Mouse (Mus musculus): ENCODE data around the gene Zdhhc1. TPM values are rescaled to one million over a fixed set of nuclear protein-coding genes. Genes with fewer than 3 reads are reported as not detected.

Zdhhc1 gene
- total and polyA plus RNA-seq, 3 experiments: 13.0 to 40.5 (median 13.3) TPM

- H3K4me3 ChIP-seq: no peak overlapping the region
- TF ChIP-seq CTCF (IDR thresholded peaks at IDR 0.05) (no peak), POLR2A (IDR thresholded peaks at IDR 0.05; ENCODE audit: insufficient read depth, low read depth, low read length) (no peak)
- no peaks in the 10 kb centered on the region for H3K79me2 ChIP-seq (replicated peaks; ENCODE audit: control insufficient read depth, insufficient read depth, low read length)
- no peak overlapping the region for H3K9ac ChIP-seq (ENCODE audit: low read depth, low read length)
- intact Hi-C loops (cut with DNase I): no loop called here
- no peak overlapping the region for H3K27ac ChIP-seq
- H3K4me1 ChIP-seq (ENCODE audit: control insufficient read depth, insufficient read depth, low read length): no peaks in the 10 kb centered on the region; the same call in none of the 2 replicates
- peaks cover 2% of the 10 kb centered on the region; the same call in 1 of the 2 replicates for H3K36me3 ChIP-seq (ENCODE audit: control insufficient read depth, insufficient read depth, low read length)
- no peaks in the 10 kb centered on the region for H3K27me3 ChIP-seq (ENCODE audit: control insufficient read depth, insufficient read depth, low read length)
- DNase-seq: no peak
- WGBS: 85% methylated on average over 8 of the region's 8 CpGs
Observed at GRCm38 (mm10) chr8:105482123-105482522, 14.6 kb downstream of the Zdhhc1 start.

GRCm38 (mm10) chr8:105481453-105481852 lies 15.2 kb downstream of the Zdhhc1 start:
- Histone ChIP-seq H3K9ac (ENCODE audit: low read depth, low read length) (no peak overlapping the region), H3K36me3 (ENCODE audit: control insufficient read depth, insufficient read depth, low read length) (peaks cover 2% of the 10 kb centered on the region; the same call in 1 of the 2 replicates), H3K4me1 (ENCODE audit: control insufficient read depth, insufficient read depth, low read length) (no peaks in the 10 kb centered on the region; the same call in none of the 2 replicates), H3K27ac (no peak overlapping the region), H3K27me3 (ENCODE audit: control insufficient read depth, insufficient read depth, low read length) (no peaks in the 10 kb centered on the region), H3K4me3 (no peak overlapping the region), H3K79me2 (replicated peaks; ENCODE audit: control insufficient read depth, insufficient read depth, low read length) (no peaks in the 10 kb centered on the region)
- 0 out of 2 replicates have a peak, but pooled peaks have one; percentile 27 for TF ChIP-seq EP300 (IDR thresholded peaks at IDR 0.05; ENCODE audit: insufficient read depth, low read depth, low read length)
- TF ChIP-seq CTCF (IDR thresholded peaks at IDR 0.05): peak; percentile 71
- TF ChIP-seq POLR2A (IDR thresholded peaks at IDR 0.05; ENCODE audit: insufficient read depth, low read depth, low read length): no peak
- no peak for DNase-seq
- intact Hi-C loops (cut with DNase I): no loop called here
- WGBS: 78% methylated on average over 6 of the region's 6 CpGs

GRCm38 (mm10) chr8:105481013-105481412 lies 15.7 kb downstream of the Zdhhc1 start:
- H3K4me3 ChIP-seq: no peak overlapping the region
- DNase-seq: no peak
- H3K27ac ChIP-seq: no peak overlapping the region
- 60% methylated on average over 2 of the region's 2 CpGs for WGBS
- peaks cover 2% of the 10 kb centered on the region; the same call in 1 of the 2 replicates for H3K36me3 ChIP-seq (ENCODE audit: control insufficient read depth, insufficient read depth, low read length)
- TF ChIP-seq POLR2A (IDR thresholded peaks at IDR 0.05; ENCODE audit: insufficient read depth, low read depth, low read length): no peak
- H3K4me1 ChIP-seq (ENCODE audit: control insufficient read depth, insufficient read depth, low read length): no peaks in the 10 kb centered on the region; the same call in none of the 2 replicates
- H3K79me2 ChIP-seq (replicated peaks; ENCODE audit: control insufficient read depth, insufficient read depth, low read length): no peaks in the 10 kb centered on the region
- intact Hi-C loops (cut with DNase I): no loop called here
- H3K9ac ChIP-seq (ENCODE audit: low read depth, low read length): no peak overlapping the region
- no peaks in the 10 kb centered on the region for H3K27me3 ChIP-seq (ENCODE audit: control insufficient read depth, insufficient read depth, low read length)

DNA sequence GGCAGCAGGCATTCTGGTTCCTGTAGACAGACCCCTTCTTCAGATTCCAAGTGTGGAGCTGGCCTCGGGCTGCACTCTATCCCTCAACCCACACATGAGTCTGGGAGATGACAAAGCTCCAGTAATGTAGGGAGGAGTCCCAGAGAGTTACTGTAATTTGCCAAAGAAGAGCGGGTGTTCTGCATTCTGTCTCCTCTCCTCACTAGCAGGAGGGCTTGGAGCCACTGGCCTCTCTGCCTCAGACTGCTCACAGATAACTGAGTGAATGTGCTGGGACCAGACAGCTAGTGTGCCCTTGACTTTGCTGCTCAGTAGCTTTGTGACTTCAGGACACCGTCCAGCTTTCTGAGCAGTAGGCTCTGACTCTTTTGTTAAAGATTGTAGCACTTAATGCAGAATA lies 18.9 kb downstream of the Zdhhc1 start:
- TF ChIP-seq POLR2A (IDR thresholded peaks at IDR 0.05; ENCODE audit: insufficient read depth, low read depth, low read length) (no peak), EP300 (IDR thresholded peaks at IDR 0.05; ENCODE audit: insufficient read depth, low read depth, low read length) (no peak), CTCF (IDR thresholded peaks at IDR 0.05) (no peak)
- Histone ChIP-seq H3K27me3 (ENCODE audit: control insufficient read depth, insufficient read depth, low read length) (no peaks in the 10 kb centered on the region), H3K79me2 (replicated peaks; ENCODE audit: control insufficient read depth, insufficient read depth, low read length) (no peaks in the 10 kb centered on the region), H3K4me3 (no peak overlapping the region), H3K36me3 (ENCODE audit: control insufficient read depth, insufficient read depth, low read length) (no peaks in the 10 kb centered on the region; the same call in 1 of the 2 replicates), H3K9ac (ENCODE audit: low read depth, low read length) (no peak overlapping the region), H3K27ac (peak overlapping the region; percentile 1; the same call in 1 of the 2 replicates), H3K4me1 (ENCODE audit: control insufficient read depth, insufficient read depth, low read length) (peaks cover 13% of the 10 kb centered on the region)
- intact Hi-C loops (cut with DNase I): loop anchor here (2.0 to 5.0 kb wide), 3 partner anchors 35 to 120 kb away; partner anchors contain the start of genes Kctd19 and Lrrc36
- peak in 1 of 2 experiments; percentile 21 for DNase-seq
- 43% methylated on average over 3 of the region's 3 CpGs for WGBS

GRCm38 (mm10) chr8:105476628-105477413 lies 19.9 kb downstream of the Zdhhc1 start:
- peak; percentile 91 for TF ChIP-seq CTCF (IDR thresholded peaks at IDR 0.05)
- no peak for TF ChIP-seq POLR2A (IDR thresholded peaks at IDR 0.05; ENCODE audit: insufficient read depth, low read depth, low read length)
- TF ChIP-seq EP300 (IDR thresholded peaks at IDR 0.05; ENCODE audit: insufficient read depth, low read depth, low read length): 0 out of 2 replicates have a peak, but pooled peaks have one; percentile 33
- Histone ChIP-seq H3K4me3 (no peak overlapping the region), H3K79me2 (replicated peaks; ENCODE audit: control insufficient read depth, insufficient read depth, low read length) (no peaks in the 10 kb centered on the region), H3K4me1 (ENCODE audit: control insufficient read depth, insufficient read depth, low read length) (peaks cover 13% of the 10 kb centered on the region), H3K36me3 (ENCODE audit: control insufficient read depth, insufficient read depth, low read length) (no peaks in the 10 kb centered on the region; the same call in 1 of the 2 replicates), H3K27me3 (ENCODE audit: control insufficient read depth, insufficient read depth, low read length) (no peaks in the 10 kb centered on the region), H3K9ac (ENCODE audit: low read depth, low read length) (no peak overlapping the region), H3K27ac (no peak overlapping the region; the same call in 1 of the 2 replicates)
- DNase-seq: peak; percentile 71 to 78
- 54% methylated on average over 25 of the region's 25 CpGs for WGBS
- intact Hi-C loops (cut with DNase I): loop anchor here (2.0 to 5.0 kb wide), 3 partner anchors 35 to 120 kb away; partner anchors contain the start of genes Kctd19 and Lrrc36

DNA sequence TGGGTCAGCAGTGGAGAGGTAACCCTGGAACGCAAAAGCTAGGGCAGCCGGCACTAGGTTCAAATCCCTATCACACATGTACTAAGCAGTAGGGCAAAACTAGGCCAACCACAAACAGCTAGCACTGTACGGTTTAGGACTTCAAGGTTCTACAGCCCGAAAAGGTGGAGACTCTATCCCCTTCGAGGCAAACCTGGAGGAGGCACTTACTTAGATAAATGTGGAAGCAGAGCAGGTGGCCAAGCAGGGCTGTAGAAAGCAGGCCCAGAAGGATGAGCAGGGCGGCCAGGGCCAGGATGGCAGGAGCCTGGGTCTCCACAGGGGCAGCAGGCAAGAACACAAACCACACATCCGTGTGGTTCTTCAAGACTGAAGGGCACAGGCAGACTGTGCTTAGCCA lies 20.5 kb downstream of the Zdhhc1 start:
- TF ChIP-seq CTCF (IDR thresholded peaks at IDR 0.05) (no peak), EP300 (IDR thresholded peaks at IDR 0.05; ENCODE audit: insufficient read depth, low read depth, low read length) (no peak), POLR2A (IDR thresholded peaks at IDR 0.05; ENCODE audit: insufficient read depth, low read depth, low read length) (no peak)
- no peak overlapping the region for H3K4me3 ChIP-seq
- peaks cover 16% of the 10 kb centered on the region for H3K4me1 ChIP-seq (ENCODE audit: control insufficient read depth, insufficient read depth, low read length)
- H3K27me3 ChIP-seq (ENCODE audit: control insufficient read depth, insufficient read depth, low read length): no peaks in the 10 kb centered on the region
- DNase-seq: peak in 1 of 2 experiments; percentile 19
- no peak overlapping the region for H3K9ac ChIP-seq (ENCODE audit: low read depth, low read length)
- H3K79me2 ChIP-seq (replicated peaks; ENCODE audit: control insufficient read depth, insufficient read depth, low read length): no peaks in the 10 kb centered on the region
- intact Hi-C loops (cut with DNase I): loop anchor here (2.0 to 5.0 kb wide), 3 partner anchors 34 to 119 kb away; partner anchors contain the start of genes Kctd19 and Lrrc36
- H3K36me3 ChIP-seq (ENCODE audit: control insufficient read depth, insufficient read depth, low read length): no peaks in the 10 kb centered on the region; the same call in 1 of the 2 replicates
- H3K27ac ChIP-seq: peak overlapping the region; percentile 76
- 92% methylated on average over 7 of the region's 7 CpGs for WGBS
